Mouse (Mus musculus): ENCODE data around the gene Csrp2. TPM values are rescaled to one million over a fixed set of nuclear protein-coding genes. Genes with fewer than 3 reads are reported as not detected.

The Csrp2 gene
- 171 and 199 TPM in 2 replicates for polyA plus RNA-seq (2012; rRNA removed)

DNA sequence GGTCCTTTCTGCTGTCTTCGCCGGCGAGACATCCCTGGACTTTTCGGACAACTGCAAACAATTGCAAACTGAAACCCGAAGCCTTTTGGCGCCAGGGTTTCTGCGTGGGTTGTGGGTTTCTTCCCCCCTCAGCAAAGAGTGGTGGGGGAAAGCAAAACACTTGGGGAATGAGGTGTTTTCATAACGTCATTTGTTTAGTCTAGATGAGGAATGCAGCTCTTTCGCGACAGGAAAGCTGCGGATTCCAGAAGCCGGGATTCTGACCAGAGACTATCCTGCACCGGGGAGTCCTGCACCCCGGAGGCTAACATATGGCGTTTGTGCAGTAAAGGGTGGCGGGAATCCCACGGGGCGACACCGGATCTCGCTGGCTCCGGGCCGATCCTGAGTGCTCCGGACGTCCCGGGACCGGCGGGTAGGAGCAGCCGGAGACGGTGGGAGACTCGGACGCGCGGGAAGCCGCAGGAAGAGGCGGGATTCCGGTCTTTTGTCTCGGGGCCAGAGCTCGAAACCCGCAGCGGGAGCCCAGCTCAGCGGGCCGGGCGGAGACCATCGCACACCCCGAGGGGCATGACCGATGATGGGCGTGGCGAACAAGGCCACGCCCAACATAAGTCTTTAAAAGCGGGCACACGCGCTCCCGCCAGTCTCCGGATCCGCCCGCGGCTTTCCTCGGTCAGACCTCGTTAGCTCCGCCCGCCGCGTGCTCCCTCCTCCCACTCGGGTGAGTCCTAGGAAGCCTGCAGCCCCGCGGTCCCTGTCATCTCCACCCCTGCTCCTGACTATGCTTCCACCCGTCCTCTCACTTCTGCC lies at the start of gene Csrp2:
Gene Csrp2 (plus strand): TSS at position 259 of the 813 bp plus-strand sequence.

Other genes with a start within 250 kb of the Csrp2 start
- gene E2f7, start 174.3 kb upstream of the Csrp2 start, polyA plus RNA-seq (2012; rRNA removed), result 5.2 and 5.7 TPM in 2 replicates
- gene Zdhhc17, start 90.4 kb downstream of the Csrp2 start, polyA plus RNA-seq (2012; rRNA removed), result 81.0 and 82.4 TPM in 2 replicates
- 17.6 and 20.4 TPM in 2 replicates for gene Osbpl8, start 245.0 kb downstream of the Csrp2 start, polyA plus RNA-seq (2012; rRNA removed)